ENCODE assay signal across 28 mouse cellular contexts in genomic region chr10:109521681-109522080, GRCm38 (mm10).
"Had no signal": no experiment of that assay in that cellular context is flagged by ENCODE, and none has a peak within 500 bp of the region (broad histone marks: within the 10 kb centered on the region; RNA-seq: fewer than 3 reads in every experiment).

No protein-coding gene starts in this region.

- DNase-seq: gastrocnemius, adult 2 months; gastrocnemius, postnatal 10 days; gastrocnemius, postnatal 36 days; heart, adult 18-20 months; heart, postnatal 14 days; heart, postnatal 36 days; kidney, adult 11 months; kidney, adult 2 months; kidney, adult 9 months; kidney, postnatal 14 days; kidney, postnatal 4 days; liver; liver, embryonic 13.5 days had no signal

- H3K9ac ChIP-seq: heart, embryonic 13.5 days; heart, embryonic 15.5 days; hindbrain, embryonic 13.5 days; hindbrain, embryonic 15.5 days; kidney, embryonic 15.5 days; limb, embryonic 12.5 days; liver, embryonic 13.5 days; liver, embryonic 15.5 days had no signal

- H3K4me1 ChIP-seq: heart, embryonic 10.5 days; heart, embryonic 13.5 days; heart, embryonic 15.5 days; hindbrain, embryonic 13.5 days; hindbrain, embryonic 15.5 days; kidney, embryonic 15.5 days; limb, embryonic 10.5 days; limb, embryonic 12.5 days; liver, embryonic 13.5 days; liver, embryonic 15.5 days had no signal

- ATAC-seq: hindbrain, postnatal 0 days; intestine, embryonic 16.5 days had no signal

- H3K9me3 ChIP-seq: heart, embryonic 10.5 days; heart, embryonic 13.5 days; heart, embryonic 15.5 days; hindbrain, embryonic 13.5 days; hindbrain, embryonic 15.5 days; kidney, embryonic 15.5 days; limb, embryonic 10.5 days; limb, embryonic 12.5 days; liver, embryonic 13.5 days; liver, embryonic 15.5 days had no signal

- H3K4me3 ChIP-seq: gastrocnemius, adult 2 months; heart, embryonic 10.5 days; heart, embryonic 13.5 days; heart, embryonic 15.5 days; hindbrain, embryonic 13.5 days; hindbrain, embryonic 15.5 days; kidney, embryonic 15.5 days; layer of hippocampus, adult 2 months; left cerebral cortex, adult 2 months; limb, embryonic 10.5 days; limb, embryonic 12.5 days; liver, embryonic 13.5 days; liver, embryonic 15.5 days had no signal

- H3K4me2 ChIP-seq: heart, embryonic 13.5 days; heart, embryonic 15.5 days; hindbrain, embryonic 13.5 days; hindbrain, embryonic 15.5 days; kidney, embryonic 15.5 days; limb, embryonic 12.5 days; liver, embryonic 11.5 days; liver, embryonic 13.5 days; liver, embryonic 15.5 days had no signal

- H3K36me3 ChIP-seq: heart, embryonic 10.5 days; heart, embryonic 13.5 days; heart, embryonic 15.5 days; hindbrain, embryonic 13.5 days; hindbrain, embryonic 15.5 days; kidney, embryonic 15.5 days; limb, embryonic 10.5 days; limb, embryonic 12.5 days; liver, embryonic 13.5 days; liver, embryonic 15.5 days had no signal

- H3K27me3 ChIP-seq: heart, embryonic 13.5 days; heart, embryonic 15.5 days; hindbrain, embryonic 13.5 days; hindbrain, embryonic 15.5 days; kidney, embryonic 15.5 days; limb, embryonic 12.5 days; liver, embryonic 13.5 days; liver, embryonic 15.5 days had no signal

- H3K27ac ChIP-seq: gastrocnemius, adult 2 months; heart, embryonic 10.5 days; heart, embryonic 13.5 days; heart, embryonic 15.5 days; hindbrain, embryonic 13.5 days; hindbrain, embryonic 15.5 days; hindbrain, postnatal 0 days; kidney, embryonic 15.5 days; kidney, postnatal 0 days; layer of hippocampus, adult 2 months; left cerebral cortex, adult 2 months; limb, embryonic 10.5 days; limb, embryonic 12.5 days; liver, embryonic 13.5 days; liver, embryonic 15.5 days had no signal
